Mouse (Mus musculus) C2C12 (cell line): Measurements from ENCODE around the gene Hpcal1. TPM values are rescaled to one million over a fixed set of nuclear protein-coding genes. Genes with fewer than 3 reads are reported as not detected.
A peak's percentile ranks its signal among the peaks of the same experiment; 100 is the strongest.
"Not testable (repeated sequence)": the region's sequence is repeated elsewhere in the genome, so short reads cannot be mapped to it uniquely, and the experiment has no call there.

Experiments
- H3K27me3 ChIP-seq: one replicate; pipeline ENCODE4 v1.6.1; 2011; ENCODE audit not compliant: control insufficient read depth, insufficient read depth, insufficient read length
- H3K36me3 ChIP-seq: one replicate; pipeline ENCODE4 v1.6.1; 2011; ENCODE audit not compliant: control insufficient read depth, insufficient read depth
- H3K4me3 ChIP-seq: one replicate; pipeline ENCODE4 v1.5.1; 2011; ENCODE audit warnings: mild to moderate bottlenecking, control low read depth; ENCODE audit not compliant: poor library complexity, insufficient read depth, severe bottlenecking
- H3K79me2 ChIP-seq: one replicate; pipeline ENCODE4 v1.6.1; 2011; ENCODE audit not compliant: control insufficient read depth, insufficient read depth
- H3K79me3 ChIP-seq: one replicate; pipeline ENCODE4 v1.6.1; 2011; ENCODE audit warnings: low read depth, control low read depth
- H3ac ChIP-seq: one replicate; pipeline ENCODE3; 2011; ENCODE audit warnings: low read depth; ENCODE audit not compliant: control insufficient read depth, insufficient read length
- CEBPB ChIP-seq: IDR thresholded peaks from one replicate; pipeline ENCODE4 v1.6.1; 2011; ENCODE audit warnings: low read depth, mild to moderate bottlenecking, control low read depth, moderate library complexity
- CTCF ChIP-seq: IDR thresholded peaks from one replicate; pipeline ENCODE4 v1.5.1; 2011; ENCODE audit not compliant: control insufficient read depth, insufficient read depth, insufficient read length
- FOSL1 ChIP-seq: IDR thresholded peaks from one replicate; pipeline ENCODE4 v1.8.0; 2011; ENCODE audit warnings: mild to moderate bottlenecking, low read length; ENCODE audit not compliant: poor library complexity, insufficient read depth, severe bottlenecking
- MAX ChIP-seq: IDR thresholded peaks from one replicate; pipeline ENCODE4 v1.6.1; 2011; ENCODE audit warnings: mild to moderate bottlenecking, control low read depth
- MYOD1 ChIP-seq: IDR thresholded peaks from one replicate; pipeline ENCODE4 v1.6.1; 2011; ENCODE audit warnings: low read depth; ENCODE audit not compliant: control insufficient read depth, insufficient read length
- MYOG ChIP-seq: IDR thresholded peaks from one replicate; pipeline ENCODE4 v1.6.1; 2011; ENCODE audit not compliant: control insufficient read depth, insufficient read length; ENCODE audit errors: extremely low read depth
- USF1 ChIP-seq: IDR thresholded peaks from one replicate; pipeline ENCODE4 v1.6.1; 2011; ENCODE audit warnings: low read depth, mild to moderate bottlenecking, control low read depth, moderate library complexity
- polyA plus RNA-seq: library from polyadenylated mRNA; unstranded; fragments of >200 nt; fragmentation: generic; extraction: Trizol; gene quantifications from one replicate; pipeline ENCODE4 v1.2.1, GENCODE M21; 2012; ENCODE audit warnings: missing spikeins

Gene Hpcal1
- polyA plus RNA-seq, 1 experiment: 114 TPM

GRCm38 (mm10) chr12:17764005-17764404 is 73.3 kb downstream of the Hpcal1 start:
- Histone ChIP-seq H3K79me2 (peaks cover 82% of the 10 kb centered on the region), H3ac (no peak overlapping the region), H3K36me3 (peaks cover 8% of the 10 kb centered on the region), H3K79me3 (peaks cover 58% of the 10 kb centered on the region), H3K27me3 (no peaks in the 10 kb centered on the region), H3K4me3 (no peak overlapping the region)
- no peak for TF ChIP-seq MYOD1
- TF ChIP-seq CEBPB: no peak
- TF ChIP-seq MAX: no peak
- no peak for TF ChIP-seq MYOG
- TF ChIP-seq FOSL1: no peak
- TF ChIP-seq CTCF: no peak
- no peak for TF ChIP-seq USF1

DNA sequence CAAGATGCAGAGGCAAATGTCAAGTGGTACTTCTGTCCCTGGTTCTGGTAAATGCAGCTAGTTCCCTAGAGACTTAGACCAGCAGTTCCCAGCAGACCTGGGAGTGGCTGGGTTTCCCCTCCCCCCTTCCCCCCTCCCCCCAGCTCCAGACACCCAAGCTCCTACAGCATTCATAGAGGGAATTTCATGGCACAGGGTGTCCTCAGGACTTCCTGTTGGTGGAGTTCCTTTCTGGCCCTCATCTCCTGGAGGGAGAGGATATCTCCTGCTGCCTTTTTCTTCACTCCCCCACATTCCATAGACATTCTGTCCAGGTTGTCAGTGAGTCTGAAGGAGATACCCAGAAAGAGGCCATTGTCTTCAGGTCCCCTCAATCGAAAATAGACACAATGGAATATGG is 76.9 kb downstream of the Hpcal1 start:
- Histone ChIP-seq H3K79me3 (peaks cover 53% of the 10 kb centered on the region), H3K79me2 (peaks cover 84% of the 10 kb centered on the region)
- not testable (repeated sequence) for H3ac ChIP-seq, H3K4me3 ChIP-seq, H3K36me3 ChIP-seq, H3K27me3 ChIP-seq

- Histone ChIP-seq H3K4me3 (no peak overlapping the region), H3K79me3 (peaks cover 36% of the 10 kb centered on the region)
- no peak for TF ChIP-seq USF1
- no peak for TF ChIP-seq MAX
- TF ChIP-seq CEBPB: no peak
- no peak for TF ChIP-seq MYOD1
- no peak for TF ChIP-seq MYOG
- TF ChIP-seq FOSL1: no peak
- no peak for TF ChIP-seq CTCF
Measured at GRCm38 (mm10) chr12:17769476-17770172, 79.0 kb downstream of the Hpcal1 start.

GRCm38 (mm10) chr12:17770538-17770937 is 79.9 kb downstream of the Hpcal1 start:
- Histone ChIP-seq H3K79me2 (peaks cover 64% of the 10 kb centered on the region), H3K27me3 (no peaks in the 10 kb centered on the region), H3K4me3 (no peak overlapping the region), H3K79me3 (peaks cover 30% of the 10 kb centered on the region), H3ac (no peak overlapping the region), H3K36me3 (peaks cover 5% of the 10 kb centered on the region)
- TF ChIP-seq MAX (no peak), FOSL1 (no peak), MYOD1 (peak; percentile 7), MYOG (no peak), CEBPB (no peak), USF1 (no peak), CTCF (no peak)

More at GRCm38 (mm10) chr12:17769476-17770172, 79.0 kb downstream of the Hpcal1 start:
- peaks cover 73% of the 10 kb centered on the region for H3K79me2 ChIP-seq
- H3ac ChIP-seq: no peak overlapping the region
- H3K36me3 ChIP-seq: peaks cover 5% of the 10 kb centered on the region
- no peaks in the 10 kb centered on the region for H3K27me3 ChIP-seq

GRCm38 (mm10) chr12:17773721-17774120 is 83.1 kb downstream of the Hpcal1 start:
- H3K4me3 ChIP-seq, H3K27me3 ChIP-seq, H3K36me3 ChIP-seq: not testable (repeated sequence)
- TF ChIP-seq FOSL1 (peak; percentile 8), MAX (peak; percentile 39)
- Histone ChIP-seq H3K79me2 (peaks cover 71% of the 10 kb centered on the region), H3K79me3 (peaks cover 32% of the 10 kb centered on the region), H3ac (peak overlapping the region; percentile 23)

GRCm38 (mm10) chr12:17774842-17775241 is 84.2 kb downstream of the Hpcal1 start:
- peaks cover 68% of the 10 kb centered on the region for H3K79me2 ChIP-seq
- H3K36me3 ChIP-seq, H3ac ChIP-seq, H3K4me3 ChIP-seq, H3K27me3 ChIP-seq: not testable (repeated sequence)
- H3K79me3 ChIP-seq: peaks cover 24% of the 10 kb centered on the region
